Mouse (Mus musculus): ENCODE results near the gene Krtap31-1.
"Not testable (repeated sequence)": the region's sequence is repeated elsewhere in the genome, so short reads cannot be mapped to it uniquely, and the experiment has no call there.

Krtap31-1 gene

GRCm38 (mm10) chr11:99907620-99908019 lies at the start of gene Krtap31-1:
Gene Krtap31-1, plus strand, starts transcription at chr11:99907920.
- no peak for DNase-seq (ENCODE audit: low spot score)

GRCm38 (mm10) chr11:99858761-99859160 lies 49.0 kb upstream of the Krtap31-1 start:
- DNase-seq (ENCODE audit: low spot score) = no peak

- DNase-seq (ENCODE audit: low spot score) = not testable (repeated sequence)
Observed at GRCm38 (mm10) chr11:99864176-99864575, 43.5 kb upstream of the Krtap31-1 start, which contains the start of gene Gm11559. Gene Gm11559, plus strand, starts transcription at chr11:99864476.

GRCm38 (mm10) chr11:99873089-99873488 lies 34.6 kb upstream of the Krtap31-1 start, which contains the start of gene Krtap9-1:
Gene Krtap9-1, plus strand, starts transcription at chr11:99873389.
- DNase-seq (ENCODE audit: low spot score) = not testable (repeated sequence)

- DNase-seq (ENCODE audit: low spot score) = not testable (repeated sequence)
Observed at GRCm38 (mm10) chr11:99878887-99879286, 28.8 kb upstream of the Krtap31-1 start, which contains the start of gene Gm11567. Gene Gm11567, plus strand, starts transcription at chr11:99879187.

- no peak for DNase-seq (ENCODE audit: low spot score)
Observed at GRCm38 (mm10) chr11:99914451-99914850, 6.7 kb downstream of the Krtap31-1 start, which contains the start of gene Gm11565. Gene Gm11565, plus strand, starts transcription at chr11:99914751.

- DNase-seq (ENCODE audit: low spot score) = no peak
Observed at GRCm38 (mm10) chr11:99935991-99936390, 28.3 kb downstream of the Krtap31-1 start, which contains the start of gene Krtap31-2. Gene Krtap31-2, plus strand, starts transcription at chr11:99936291.

- DNase-seq (ENCODE audit: low spot score) = no peak
Observed at GRCm38 (mm10) chr11:99937751-99938264, 30.1 kb downstream of the Krtap31-1 start.

- DNase-seq (ENCODE audit: low spot score) = no peak
Observed at GRCm38 (mm10) chr11:99948175-99948574, 40.5 kb downstream of the Krtap31-1 start, which contains the start of gene Krtap9-5. Gene Krtap9-5, plus strand, starts transcription at chr11:99948475.

All from urinary bladder, postnatal 10 days (tissue).